ENCODE assay signal across 8 mouse cellular contexts in the genomic region with DNA sequence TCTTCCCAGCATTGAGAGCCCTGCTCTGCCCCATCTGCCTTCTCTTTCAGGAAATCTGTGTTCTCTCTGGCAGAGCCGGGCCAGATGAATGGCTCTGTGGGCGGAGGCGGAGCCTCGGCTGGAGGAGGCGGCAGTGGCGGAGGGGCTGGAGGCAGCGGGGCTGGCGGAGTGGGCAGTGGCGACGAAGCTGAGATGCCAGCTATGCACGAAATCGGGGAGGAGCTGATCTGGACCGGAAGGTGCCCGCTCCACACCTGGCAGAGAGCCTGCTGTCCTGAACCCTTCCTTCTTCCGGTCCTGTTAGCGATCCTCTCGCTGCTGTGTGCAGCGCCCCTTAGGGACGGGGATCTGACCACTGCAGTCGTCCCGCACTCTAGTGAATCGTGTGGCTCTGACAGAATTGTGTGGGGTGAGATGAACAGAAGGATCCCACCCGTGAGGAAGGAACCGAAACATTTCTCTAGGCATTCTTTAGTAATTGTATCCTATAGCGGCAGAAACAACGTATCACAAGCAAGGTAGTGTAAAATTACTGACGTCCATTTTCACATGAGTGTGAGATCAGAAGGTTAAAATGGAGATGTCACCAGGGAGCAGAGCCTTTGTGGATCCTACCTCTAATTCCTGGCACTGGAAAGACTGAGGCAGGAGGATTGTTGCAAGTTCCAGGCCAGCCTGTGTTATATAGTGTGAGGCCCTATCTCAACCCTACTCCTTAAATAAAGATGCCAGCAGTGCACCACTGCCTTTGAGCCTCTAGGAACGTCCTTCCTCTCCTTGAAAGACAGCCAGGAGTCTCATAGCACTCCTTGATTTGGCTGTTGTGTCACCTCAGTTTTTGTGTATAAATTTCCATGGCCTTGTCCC. TPM values are rescaled to one million over a fixed set of nuclear protein-coding genes. Genes with fewer than 3 reads are reported as not detected.
DNase-seq lines count a peak whose midpoint lies in the region; ATAC-seq lines count a peak whose summit lies in the region.

No protein-coding gene starts in this region.

- peak overlapping the region; percentile 54 for H3K4me3 ChIP-seq in intestine, embryonic 14.5 days (ENCODE audit: low read depth, low read length)

- DNase-seq in adrenal gland, adult (ENCODE audit: inconsistent age in 2 of 2, low spot score in 1 of 2): peak; percentile 95 to 97
- DNase-seq in embryo, embryonic 10.5 days (ENCODE audit: low spot score): peak; percentile 80
- peak; percentile 87 for DNase-seq in gastrocnemius, postnatal 25 days
- peak; percentile 87 for DNase-seq in intestine, embryonic 14.5 days (ENCODE audit: low spot score)
- DNase-seq in left cerebral cortex, postnatal 10 days (ENCODE audit: extremely low spot score in 1 of 2, low spot score in 2 of 2): peak; percentile 88 to 94
- DNase-seq in right cerebral cortex, postnatal 10 days (ENCODE audit: low spot score in 2 of 2): peak; percentile 94
- DNase-seq in urinary bladder, postnatal 14 days (ENCODE audit: low spot score): peak; percentile 94

- H3K4me1 ChIP-seq in intestine, embryonic 14.5 days (replicated peaks; ENCODE audit: control insufficient read depth, insufficient read depth, low read length): peaks cover 4% of the 10 kb centered on the region; the same call in 1 of the 2 replicates

- no peaks in the 10 kb centered on the region for H3K9me3 ChIP-seq in intestine, embryonic 14.5 days (ENCODE audit: control insufficient read depth, low read length)

- WGBS in intestine, embryonic 14.5 days: 2% methylated on average over 28 of the region's 28 CpGs

- H3K27ac ChIP-seq in intestine, embryonic 14.5 days (ENCODE audit: low read depth): peak overlapping the region; percentile 57

- ATAC-seq in intestine, embryonic 14.5 days (replicated peaks; ENCODE audit: low FRiP score, low TSS enrichment, low read depth): peak; percentile 93
- ATAC-seq in megakaryocyte progenitor cell, adult 5-6 weeks (replicated peaks; ENCODE audit: poor library complexity): peak; percentile 90

- intact Hi-C loops in left cerebral cortex, postnatal 10 days (cut with DNase I): loop anchor here (5.0 kb wide), 1 partner anchor 56 kb away; no protein-coding TSS in a partner anchor

- peak overlapping the region; percentile 54 for H3K4me2 ChIP-seq in intestine, embryonic 14.5 days (ENCODE audit: low read length)

- no peaks in the 10 kb centered on the region for H3K36me3 ChIP-seq in intestine, embryonic 14.5 days (ENCODE audit: control insufficient read depth, insufficient read depth, low read length)

- peak overlapping the region; percentile 51 for H3K9ac ChIP-seq in intestine, embryonic 14.5 days (ENCODE audit: low read length)

- no peaks in the 10 kb centered on the region for H3K27me3 ChIP-seq in intestine, embryonic 14.5 days (replicated peaks; ENCODE audit: control insufficient read depth, insufficient read depth, low read length)

RNA-seq across cellular contexts. Expression of a gene that starts 48.7 kb away (rescaled TPM):
- total RNA-seq in gastrocnemius, postnatal 25 days (2021): not detected
- 0.17 and 0.46 TPM in 2 replicates for polyA plus RNA-seq in intestine, embryonic 14.5 days (2014; fragmentation: Nextera tagmentation; extraction: Ambion mirVana)
- under 1 TPM; 0.71 to 0.75 TPM for total RNA-seq in left cerebral cortex, postnatal 10 days (2021)
- total RNA-seq in megakaryocyte progenitor cell, adult 5-6 weeks (2015): 0.10 TPM in 1 of 2 replicates, not detected in the other
- under 0.01 TPM in 1 of 2 replicates, not detected in the other for total RNA-seq in megakaryocyte progenitor cell, adult 5-6 weeks (2017)

RNA-seq across cellular contexts. Expression of a gene that starts 57.3 kb away (rescaled TPM):
- total RNA-seq in gastrocnemius, postnatal 25 days (2021): 1 to 10 TPM; 4.4 to 4.8 TPM
- polyA plus RNA-seq in intestine, embryonic 14.5 days (2014; fragmentation: Nextera tagmentation; extraction: Ambion mirVana): 36.0 and 37.4 TPM in 2 replicates
- total RNA-seq in left cerebral cortex, postnatal 10 days (2021): 10 to 100 TPM in 1 of 2 experiments, 1 to 10 TPM in 1; 8.3 to 10.6 TPM
- 19.7 and 26.8 TPM in 2 replicates for total RNA-seq in megakaryocyte progenitor cell, adult 5-6 weeks (2015)
- 23.1 and 25.0 TPM in 2 replicates for total RNA-seq in megakaryocyte progenitor cell, adult 5-6 weeks (2017)

RNA-seq across cellular contexts. Expression of a gene that starts 57.4 kb away (rescaled TPM):
- total RNA-seq in gastrocnemius, postnatal 25 days (2021): 10 to 100 TPM; 11.3 to 11.5 TPM
- 74.8 and 76.4 TPM in 2 replicates for polyA plus RNA-seq in intestine, embryonic 14.5 days (2014; fragmentation: Nextera tagmentation; extraction: Ambion mirVana)
- 10 to 100 TPM; 21.0 to 21.6 TPM for total RNA-seq in left cerebral cortex, postnatal 10 days (2021)
- total RNA-seq in megakaryocyte progenitor cell, adult 5-6 weeks (2015): 83.8 and 90.1 TPM in 2 replicates
- 129 and 133 TPM in 2 replicates for total RNA-seq in megakaryocyte progenitor cell, adult 5-6 weeks (2017)

Comparison
In these comparisons a context has a peak if more than half of its experiments do, and no peak if none do; other contexts are left out.
1. Peak in every context shown above with its lines: DNase-seq, ATAC-seq, H3K4me3 ChIP-seq and H3K27ac ChIP-seq.